Mouse (Mus musculus) CH12.LX (cell line): ENCODE data around the gene Tcf7. TPM values are rescaled to one million over a fixed set of nuclear protein-coding genes. Genes with fewer than 3 reads are reported as not detected.
A peak's percentile ranks its signal among the peaks of the same experiment; 100 is the strongest.

Experiments used
- DNase-seq: peaks from one replicate; pipeline ENCODE4 v3.0.0-alpha.2; 2013; ENCODE audit errors: extremely low read depth
- H3K27ac ChIP-seq: 2 replicates; pipeline ENCODE4 v1.5.1; 2012; ENCODE audit warnings: low read depth, mild to moderate bottlenecking, control low read depth, moderate library complexity; ENCODE audit not compliant: insufficient read depth
- H3K27me3 ChIP-seq: replicated peaks from 2 replicates; pipeline ENCODE3; 2012; ENCODE audit warnings: inconsistent platforms
- H3K36me3 ChIP-seq, 2 experiments: replicated peaks in 1 of 2; 2 replicates each; pipeline versions ENCODE3 to v1.6.1; 2012; ENCODE audit warnings: inconsistent platforms in 1 of 2, low read length in 1 of 2, mild to moderate bottlenecking in 1 of 2, mixed read lengths in 1 of 2, moderate library complexity in 1 of 2; ENCODE audit not compliant: control insufficient read depth in 1 of 2, insufficient read depth in 1 of 2
- H3K4me1 ChIP-seq, 2 experiments: 2 replicates each; pipeline ENCODE4 v1.6.1; 2012; ENCODE audit warnings: inconsistent platforms in 1 of 2, moderate library complexity in 1 of 2; ENCODE audit not compliant: insufficient read depth in 2 of 2, control insufficient read depth in 1 of 2
- H3K4me2 ChIP-seq: 2 replicates; pipeline ENCODE4 v1.6.1; 2012; ENCODE audit warnings: low read depth, mild to moderate bottlenecking, control low read depth; ENCODE audit not compliant: poor library complexity, insufficient read depth, severe bottlenecking
- H3K4me3 ChIP-seq, 3 experiments: fragments of 150-350 bp in 1 of 3; sonication (generic) in 1 of 3; replicated peaks in 1 of 3; 2 replicates each; pipeline versions ENCODE3 to v1.5.1; 2011 to 2012; ENCODE audit warnings: low read depth in 2 of 3, low read length in 2 of 3, mild to moderate bottlenecking in 2 of 3, moderate library complexity in 2 of 3, control low read depth in 1 of 3, improper control_type of control experiment in 1 of 3, inconsistent platforms in 1 of 3, mixed read lengths in 1 of 3; ENCODE audit not compliant: poor library complexity in 1 of 3
- H3K79me2 ChIP-seq: replicated peaks from 2 replicates; pipeline ENCODE4 v1.6.1; 2012; ENCODE audit warnings: mild to moderate bottlenecking, moderate library complexity; ENCODE audit not compliant: control insufficient read depth, poor library complexity, insufficient read depth, severe bottlenecking; ENCODE audit errors: extremely low read depth
- H3K9ac ChIP-seq: 2 replicates; pipeline ENCODE4 v1.6.1; 2012; ENCODE audit warnings: low read depth, mild to moderate bottlenecking, control low read depth, moderate library complexity; ENCODE audit not compliant: insufficient read depth
- H3K9me3 ChIP-seq: replicated peaks from 2 replicates; pipeline ENCODE3; 2012; ENCODE audit warnings: low read length, inconsistent platforms, mixed read lengths
- BHLHE40 ChIP-seq: IDR thresholded peaks from 2 replicates; pipeline ENCODE4 v1.6.1; 2011; ENCODE audit warnings: mild to moderate bottlenecking, low read depth, low read length, improper control_type of control experiment
- CHD1 ChIP-seq: IDR thresholded peaks from 2 replicates; pipeline ENCODE4 v1.6.1; 2012; ENCODE audit warnings: low read depth, low read length, improper control_type of control experiment, inconsistent platforms
- CTCF ChIP-seq, 2 experiments: IDR thresholded peaks in 1 of 2; conservative IDR thresholded peaks in 1 of 2; 2 replicates each; pipeline ENCODE4 v1.5.1; 2011 to 2012; ENCODE audit warnings: low read depth in 2 of 2, low read length in 2 of 2, improper control_type of control experiment in 1 of 2, inconsistent platforms in 1 of 2, mild to moderate bottlenecking in 1 of 2, moderate library complexity in 1 of 2
- E2F4 ChIP-seq: IDR thresholded peaks from 2 replicates; pipeline ENCODE4 v1.6.1; 2011; ENCODE audit warnings: low read depth, low read length, improper control_type of control experiment; ENCODE audit not compliant: insufficient replicate concordance
- ELF1 ChIP-seq: IDR thresholded peaks from 2 replicates; pipeline ENCODE4 v1.6.1; 2014; ENCODE audit warnings: low read depth, mild to moderate bottlenecking, inconsistent platforms, low read length, improper control_type of control experiment
- ETS1 ChIP-seq: conservative IDR thresholded peaks from 2 replicates; pipeline ENCODE4 v1.6.1; 2012; ENCODE audit warnings: low read depth, mild to moderate bottlenecking, inconsistent platforms, low read length, improper control_type of control experiment, moderate library complexity
- GABPA ChIP-seq: IDR thresholded peaks from 2 replicates; pipeline ENCODE4 v1.6.1; 2012; ENCODE audit warnings: low read depth, low read length, improper control_type of control experiment, inconsistent platforms; ENCODE audit not compliant: insufficient replicate concordance
- HCFC1 ChIP-seq: IDR thresholded peaks from 2 replicates; pipeline ENCODE4 v1.6.1; 2012; ENCODE audit warnings: low read depth, mild to moderate bottlenecking, inconsistent platforms, low read length, improper control_type of control experiment
- IRF4 ChIP-seq: IDR thresholded peaks from 2 replicates; pipeline ENCODE4 v1.6.1; 2014; ENCODE audit warnings: low read depth, mild to moderate bottlenecking, inconsistent platforms, low read length, improper control_type of control experiment
- JUN ChIP-seq: IDR thresholded peaks from 2 replicates; pipeline ENCODE4 v1.6.1; 2011; ENCODE audit warnings: low read depth, mild to moderate bottlenecking, low read length, improper control_type of control experiment, moderate library complexity; ENCODE audit not compliant: insufficient read depth
- JUND ChIP-seq: conservative IDR thresholded peaks from 2 replicates; pipeline ENCODE4 v1.6.1; 2011; ENCODE audit warnings: low read depth, low read length, improper control_type of control experiment
- KAT2A ChIP-seq: IDR thresholded peaks from 2 replicates; pipeline ENCODE4 v1.6.1; 2012; ENCODE audit warnings: low read length, improper control_type of control experiment, inconsistent platforms; ENCODE audit not compliant: insufficient replicate concordance
- MAFK ChIP-seq: IDR thresholded peaks from 2 replicates; pipeline ENCODE4 v1.6.1; 2011; ENCODE audit warnings: low read length, improper control_type of control experiment; ENCODE audit not compliant: insufficient replicate concordance
- MAX ChIP-seq: IDR thresholded peaks from 2 replicates; pipeline ENCODE4 v1.6.1; 2011; ENCODE audit warnings: low read length, improper control_type of control experiment
- MAZ ChIP-seq: IDR thresholded peaks from 2 replicates; pipeline ENCODE4 v1.6.1; 2012; ENCODE audit warnings: low read depth, mild to moderate bottlenecking, inconsistent platforms, low read length, improper control_type of control experiment, moderate library complexity
- MEF2A ChIP-seq: IDR thresholded peaks from 2 replicates; pipeline ENCODE4 v1.6.1; 2014; ENCODE audit warnings: low read depth, mild to moderate bottlenecking, inconsistent platforms, low read length, improper control_type of control experiment, borderline replicate concordance
- MXI1 ChIP-seq: IDR thresholded peaks from 2 replicates; pipeline ENCODE4 v1.6.1; 2011; ENCODE audit warnings: mild to moderate bottlenecking, low read depth, low read length, improper control_type of control experiment
- MYC ChIP-seq: IDR thresholded peaks from 2 replicates; pipeline ENCODE4 v1.6.1; 2011; ENCODE audit warnings: low read depth, mild to moderate bottlenecking, improper control_type of control experiment, low read length
- NELFE ChIP-seq: IDR thresholded peaks from 2 replicates; pipeline ENCODE4 v1.6.1; 2011; ENCODE audit warnings: low read depth, low read length, improper control_type of control experiment
- NRF1 ChIP-seq: IDR thresholded peaks from 2 replicates; pipeline ENCODE4 v1.6.1; 2014; ENCODE audit warnings: low read depth, mild to moderate bottlenecking, inconsistent platforms, low read length, improper control_type of control experiment, moderate library complexity
- POLR2A ChIP-seq: IDR thresholded peaks from 2 replicates; pipeline ENCODE4 v1.6.1; 2011; ENCODE audit warnings: low read depth, mild to moderate bottlenecking, improper control_type of control experiment, low read length
- POLR2AphosphoS2 ChIP-seq: IDR thresholded peaks from 2 replicates; pipeline ENCODE4 v1.6.1; 2011; ENCODE audit warnings: low read depth, low read length, improper control_type of control experiment
- RAD21 ChIP-seq: IDR thresholded peaks from 2 replicates; pipeline ENCODE4 v1.6.1; 2011; ENCODE audit warnings: low read depth, mild to moderate bottlenecking, low read length, improper control_type of control experiment, moderate library complexity
- RCOR1 ChIP-seq: conservative IDR thresholded peaks from 2 replicates; pipeline ENCODE4 v1.6.1; 2012; ENCODE audit warnings: low read depth, mild to moderate bottlenecking, inconsistent platforms, low read length, improper control_type of control experiment
- SIN3A ChIP-seq: IDR thresholded peaks from 2 replicates; pipeline ENCODE4 v1.6.1; 2012; ENCODE audit warnings: low read length, improper control_type of control experiment, inconsistent platforms
- TBP ChIP-seq: conservative IDR thresholded peaks from 2 replicates; pipeline ENCODE4 v1.6.1; 2011; ENCODE audit warnings: low read depth, low read length, improper control_type of control experiment
- TCF12 ChIP-seq: IDR thresholded peaks from 2 replicates; pipeline ENCODE4 v1.6.1; 2014; ENCODE audit warnings: low read depth, mild to moderate bottlenecking, inconsistent platforms, low read length, improper control_type of control experiment
- UBTF ChIP-seq: IDR thresholded peaks from 2 replicates; pipeline ENCODE4 v1.6.1; 2012; ENCODE audit warnings: low read depth, mild to moderate bottlenecking, inconsistent platforms, low read length, improper control_type of control experiment, moderate library complexity
- ZC3H11A ChIP-seq: IDR thresholded peaks from 2 replicates; pipeline ENCODE4 v1.6.1; 2012; ENCODE audit warnings: low read depth, mild to moderate bottlenecking, inconsistent platforms, low read length, improper control_type of control experiment
- ZKSCAN1 ChIP-seq: IDR thresholded peaks from 2 replicates; pipeline ENCODE4 v1.6.1; 2012; ENCODE audit warnings: low read depth, inconsistent platforms, low read length, improper control_type of control experiment, borderline replicate concordance
- ZMIZ1 ChIP-seq: IDR thresholded peaks from 2 replicates; pipeline ENCODE4 v1.6.1; 2012; ENCODE audit warnings: low read depth, mild to moderate bottlenecking, inconsistent platforms, low read length, improper control_type of control experiment
- dilution Hi-C: fragments of 300-500 bp; cut with MboI; formaldehyde crosslinking; loops from 2 replicates; pipeline ENCODE4 v1.14.3; 2020; ENCODE audit warnings: low sequenced_read_pairs; ENCODE audit not compliant: extremely low pct_unique_long_range_greater_than_20kb, extremely low pct_ligation_motif_present
- in situ Hi-C: fragments of 300-500 bp; cut with MboI; formaldehyde crosslinking; loops from 3 replicates; pipeline ENCODE4 v1.14.3; 2019; ENCODE audit warnings: low sequenced_read_pairs, low pct_ligation_motif_present, low pct_unique_long_range_greater_than_20kb, mixed read lengths
- polyA plus RNA-seq: library from polyadenylated mRNA; unstranded; fragments of >175 nt; gene quantifications from 2 replicates; pipeline ENCODE4 v1.2.1, GENCODE M21; 2012; ENCODE audit warnings: low read depth; ENCODE audit not compliant: insufficient read length
- total RNA-seq, 2 experiments: library from RNA; depleted of rRNA; stranded (reverse); fragments of 300-350 nt in 1 of 2; fragments of >200 nt in 1 of 2; gene quantifications; 2 replicates each; pipeline ENCODE4 v1.2.3; 2012 to 2014

The Tcf7 gene
- total and polyA plus RNA-seq, 3 experiments, result 0.55 to 5.5 (median 0.85) TPM

DNA sequence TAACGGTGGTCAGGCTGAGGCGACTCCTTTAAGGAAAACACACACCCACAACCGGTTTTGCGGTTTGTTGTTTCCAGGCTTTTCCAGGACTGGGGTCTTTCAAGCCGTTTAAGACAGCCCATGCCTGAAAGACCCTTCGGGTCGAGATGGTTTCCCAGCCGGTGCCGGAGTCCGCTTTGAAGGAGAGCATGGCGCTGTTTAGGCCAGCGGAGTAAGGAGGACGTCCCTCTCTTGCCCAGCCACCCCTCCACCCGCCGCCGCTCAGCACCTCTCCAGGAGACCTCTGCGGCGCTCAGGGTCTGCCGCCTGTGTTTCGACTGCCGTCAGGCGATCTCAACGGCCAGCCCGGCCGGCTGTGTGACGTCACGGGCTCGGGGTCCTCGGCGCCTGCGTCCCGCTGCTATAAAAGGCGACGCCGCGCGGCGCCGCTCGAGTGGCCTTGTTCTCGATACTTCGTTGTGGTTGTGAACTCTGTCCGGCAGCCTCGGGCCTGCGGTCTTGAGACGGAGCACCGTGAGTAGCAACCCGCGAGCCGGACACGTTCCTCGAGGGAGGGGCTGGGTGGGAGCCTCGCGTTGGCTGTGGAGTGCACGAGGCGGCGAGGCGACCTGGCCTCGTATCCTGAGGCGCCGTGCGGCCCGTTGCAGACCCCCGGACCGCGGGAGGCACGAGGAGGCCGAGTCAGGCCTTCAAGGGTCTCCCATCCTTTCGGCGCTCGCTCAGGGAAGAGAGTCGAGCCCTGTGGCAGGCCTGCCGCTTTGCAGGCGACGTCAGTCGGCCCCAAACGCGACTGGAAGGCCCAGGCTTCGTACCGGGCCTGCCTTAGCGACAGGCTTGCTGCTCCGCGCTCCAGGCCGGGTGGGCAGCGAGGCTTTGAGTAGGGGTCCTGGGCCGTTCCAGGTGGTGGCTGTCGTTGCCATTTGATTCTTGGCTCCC lies 50.9 kb downstream of the Tcf7 start, which contains the start of gene Skp1a:
Gene Skp1a (plus strand): TSS at position 390 of the 936 bp plus-strand sequence.
- Histone ChIP-seq H3K4me3 (peak within 1 kb of the TSS; percentile 82 to 90 (median 88)), H3K9ac (peak within 1 kb of the TSS; percentile 98), H3K36me3 (peaks cover 5 to 15% of the 10 kb centered on the region in 2 experiments), H3K27me3 (peaks cover 13% of the 10 kb centered on the region), H3K4me1 (peaks cover 0 to 26% of the 10 kb centered on the region in 2 experiments; a peak in 2 of 4 replicates), H3K79me2 (peaks cover 46% of the 10 kb centered on the region), H3K27ac (peak within 1 kb of the TSS; percentile 91), H3K4me2 (peak within 1 kb of the TSS; percentile 31), H3K9me3 (no peaks in the 10 kb centered on the region)
- dilution Hi-C loops, result no loop called here
- no peak for TF ChIP-seq ZC3H11A
- TF ChIP-seq JUN, result no peak
- TF ChIP-seq JUND, result no peak
- TF ChIP-seq ZMIZ1, result peak; percentile 99
- TF ChIP-seq CHD1, result peak; percentile 80
- TF ChIP-seq SIN3A, result peak; percentile 92
- peak; percentile 46; the same call in 1 of the 2 replicates for TF ChIP-seq MYC
- TF ChIP-seq NELFE, result peak; percentile 99
- TF ChIP-seq E2F4, result no peak
- peak in 1 of 2 experiments; percentile 18; a peak in 1 of 4 replicates for TF ChIP-seq CTCF (conservative IDR thresholded peaks at IDR 0.05 in 1 of 2, IDR thresholded peaks at IDR 0.05 in 1 of 2; ENCODE audit: low read depth in 2 of 2, low read length in 2 of 2)
- TF ChIP-seq POLR2AphosphoS2, result peak; percentile 98
- TF ChIP-seq ETS1, result 0 out of 2 replicates have a peak, but pooled peaks have one; percentile 6
- TF ChIP-seq KAT2A, result peak; percentile 76; the same call in 1 of the 2 replicates
- TF ChIP-seq MEF2A, result peak; percentile 57; the same call in 1 of the 2 replicates
- TF ChIP-seq RAD21, result no peak
- peak; percentile 57 for TF ChIP-seq BHLHE40
- TF ChIP-seq HCFC1, result peak; percentile 86
- peak; percentile 100 for TF ChIP-seq MAX
- no peak; the same call in 1 of the 2 replicates for TF ChIP-seq GABPA
- TF ChIP-seq TCF12, result peak; percentile 97
- TF ChIP-seq MAFK, result no peak
- peak; percentile 97 for TF ChIP-seq TBP
- no peak; the same call in 1 of the 2 replicates for TF ChIP-seq ZKSCAN1
- TF ChIP-seq MXI1, result peak; percentile 89
- TF ChIP-seq UBTF, result peak; percentile 98
- TF ChIP-seq NRF1, result 0 out of 2 replicates have a peak, but pooled peaks have one; percentile 20
- TF ChIP-seq RCOR1, result peak; percentile 53; the same call in 1 of the 2 replicates
- TF ChIP-seq ELF1, result no peak
- peak; percentile 100 for TF ChIP-seq POLR2A
- TF ChIP-seq MAZ, result 0 out of 2 replicates have a peak, but pooled peaks have one; percentile 33
- peak; percentile 77 for TF ChIP-seq IRF4
- peak; percentile 90 for DNase-seq
- in situ Hi-C loops, result no loop called here
